Mouse (Mus musculus) heart, postnatal 25 days (tissue): ENCODE measurements at regions not wholly inside any gene's neighbourhood (a gene's known extent, or its start where the extent isn't known, plus 50 kb on each side); places are given as distances from the start of the nearest gene placed in this dataset.

Source experiments
- DNase-seq: peaks from one replicate; pipeline ENCODE4 v3.0.0; 2022; ENCODE audit warnings: low spot score
- intact Hi-C: fragments of 180-260 bp; cut with DNase I; formaldehyde crosslinking; loops from one replicate; pipeline ENCODE4 v1.15.1; 2025

- DNase-seq, result no peak
- intact Hi-C loops, result no loop called here
These were observed 430.7 kb upstream of the Fam160b2 start for GRCm38 (mm10) chr14:71030164-71030880.
